Mouse (Mus musculus) CH12.LX (cell line): ENCODE data around the gene Vdac1.

Experiments used
- CTCF ChIP-seq, 2 experiments: IDR thresholded peaks in 1 of 2; conservative IDR thresholded peaks in 1 of 2; 2 replicates each; pipeline ENCODE4 v1.5.1; 2011 to 2012; ENCODE audit warnings: low read depth in 2 of 2, low read length in 2 of 2, improper control_type of control experiment in 1 of 2, inconsistent platforms in 1 of 2, mild to moderate bottlenecking in 1 of 2, moderate library complexity in 1 of 2
- POLR2A ChIP-seq: IDR thresholded peaks from 2 replicates; pipeline ENCODE4 v1.6.1; 2011; ENCODE audit warnings: low read depth, mild to moderate bottlenecking, improper control_type of control experiment, low read length
- TCF12 ChIP-seq: IDR thresholded peaks from 2 replicates; pipeline ENCODE4 v1.6.1; 2014; ENCODE audit warnings: low read depth, mild to moderate bottlenecking, inconsistent platforms, low read length, improper control_type of control experiment

DNA sequence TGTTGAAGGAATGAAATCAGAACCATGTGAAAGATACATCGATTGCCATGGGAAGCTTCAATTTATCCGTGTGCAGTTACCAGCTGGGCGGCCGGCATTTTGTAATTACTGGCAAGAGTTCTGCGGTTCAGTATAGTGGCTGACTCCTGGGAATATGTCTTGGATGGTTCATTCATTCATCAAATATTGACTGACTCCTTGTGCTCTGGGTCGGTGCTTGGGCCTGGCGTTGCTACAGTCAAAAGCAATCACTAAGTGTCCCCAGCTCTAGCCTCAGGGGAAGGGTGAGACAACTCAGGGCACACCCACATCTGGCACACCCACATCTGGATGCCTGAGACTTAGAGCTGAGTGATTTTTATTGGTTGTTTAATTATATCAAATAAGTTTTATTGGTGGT, 13.2 kb downstream of the Vdac1 start:
- no peak for TF ChIP-seq POLR2A
- no peak for TF ChIP-seq CTCF (conservative IDR thresholded peaks at IDR 0.05 in 1 of 2, IDR thresholded peaks at IDR 0.05 in 1 of 2; ENCODE audit: low read depth in 2 of 2, low read length in 2 of 2)
- no peak for TF ChIP-seq TCF12
